Mouse (Mus musculus) neural tube, embryonic 14.5 days (tissue): ENCODE measurements around the gene 1810055G02Rik. TPM values are rescaled to one million over a fixed set of nuclear protein-coding genes. Genes with fewer than 3 reads are reported as not detected.

Experiments
- polyA plus RNA-seq: library from polyadenylated mRNA; unstranded; fragments of >200 nt; fragmentation: Nextera tagmentation; extraction: Ambion mirVana; gene quantifications from 2 replicates; pipeline ENCODE4 v1.2.1, GENCODE M21; 2014

1810055G02Rik gene
- polyA plus RNA-seq, 1 experiment from 2014 or later: 33.4 TPM

Other genes with a start within 250 kb of the 1810055G02Rik start
- 67.3 and 72.5 TPM in 2 replicates for gene Ppp6r3, start 132.5 kb upstream of the 1810055G02Rik start, polyA plus RNA-seq
- 0.98 and 1.3 TPM in 2 replicates for gene Lrp5, start 21.7 kb upstream of the 1810055G02Rik start, polyA plus RNA-seq
- gene Kmt5b, start 59.1 kb downstream of the 1810055G02Rik start, polyA plus RNA-seq: 65.3 and 66.3 TPM in 2 replicates
- gene Chka, start 143.5 kb downstream of the 1810055G02Rik start, polyA plus RNA-seq: 61.2 and 71.1 TPM in 2 replicates
- gene Tcirg1, start 198.8 kb downstream of the 1810055G02Rik start, polyA plus RNA-seq: 8.6 and 16.7 TPM in 2 replicates
- 316 and 358 TPM in 2 replicates for gene Ndufs8, start 204.5 kb downstream of the 1810055G02Rik start, polyA plus RNA-seq
- gene Aldh3b1, start 221.5 kb downstream of the 1810055G02Rik start, polyA plus RNA-seq: 2.1 and 3.1 TPM in 2 replicates
- gene Unc93b1, start 226.9 kb downstream of the 1810055G02Rik start, polyA plus RNA-seq: 4.6 and 8.9 TPM in 2 replicates